Mouse (Mus musculus) liver, embryonic 14.5 days (tissue): ENCODE results near the gene C2cd2. TPM values are rescaled to one million over a fixed set of nuclear protein-coding genes. Genes with fewer than 3 reads are reported as not detected.

Experiments
- ATAC-seq: fragments of 200-750 bp; cut with Nextera tagmentation; 2 replicates; pipeline ENCODE4 v1.8.0; 2017; ENCODE audit warnings: moderate number of reproducible peaks, mild to moderate bottlenecking, moderate library complexity; ENCODE audit not compliant: insufficient read depth
- DNase-seq, 3 experiments: peaks; one replicate each; pipeline ENCODE4 v3.0.0-alpha.2; 2012 to 2013; ENCODE audit warnings: low read depth in 3 of 3, low spot score in 3 of 3
- H3K27ac ChIP-seq: fragments of 300-500 bp; sonication (generic); 2 replicates; pipeline ENCODE4 v1.5.1; 2014; ENCODE audit warnings: moderate library complexity, mild to moderate bottlenecking, control low read depth, inconsistent platforms
- H3K27me3 ChIP-seq: fragments of 300-500 bp; sonication (generic); 2 replicates; pipeline ENCODE4 v1.6.1; 2014; ENCODE audit warnings: mild to moderate bottlenecking, low read length, moderate library complexity; ENCODE audit not compliant: control insufficient read depth, insufficient read depth
- H3K36me3 ChIP-seq: fragments of 300-500 bp; sonication (generic); replicated peaks from 2 replicates; pipeline ENCODE4 v1.6.1; 2014; ENCODE audit warnings: low read depth; ENCODE audit not compliant: control insufficient read depth, insufficient read depth
- H3K4me1 ChIP-seq, 2 experiments: fragments of 200-500 bp in 1 of 2; fragments of 300-500 bp in 1 of 2; sonication (generic) in 1 of 2; replicated peaks; 2 replicates each; pipeline ENCODE4 v1.6.1; 2012 to 2014; ENCODE audit warnings: antibody characterized with exemption in 1 of 2, inconsistent platforms in 1 of 2, low read length in 1 of 2; ENCODE audit not compliant: control insufficient read depth in 2 of 2, insufficient read depth in 2 of 2
- H3K4me2 ChIP-seq: fragments of 300-500 bp; sonication (generic); 2 replicates; pipeline ENCODE4 v1.6.1; 2014; ENCODE audit warnings: low read depth, mild to moderate bottlenecking, control low read depth, moderate library complexity
- H3K4me3 ChIP-seq, 2 experiments: fragments of 200-500 bp in 1 of 2; fragments of 300-500 bp in 1 of 2; sonication (generic) in 1 of 2; 2 replicates each; pipeline ENCODE4 v1.5.1; 2012 to 2014; ENCODE audit warnings: low read depth in 2 of 2, low read length in 2 of 2, mild to moderate bottlenecking in 2 of 2, control low read depth in 1 of 2, inconsistent platforms in 1 of 2, moderate library complexity in 1 of 2; ENCODE audit not compliant: insufficient read depth in 1 of 2
- H3K9ac ChIP-seq: fragments of 300-500 bp; sonication (generic); replicated peaks from 2 replicates; pipeline ENCODE4 v1.6.1; 2014; ENCODE audit warnings: mild to moderate bottlenecking, control low read depth, moderate library complexity
- H3K9me3 ChIP-seq: fragments of 300-500 bp; sonication (generic); 2 replicates; pipeline ENCODE4 v1.6.1; 2016; ENCODE audit warnings: low read length, mixed read lengths; ENCODE audit not compliant: control insufficient read depth
- CTCF ChIP-seq: IDR thresholded peaks from 2 replicates; pipeline ENCODE4 v1.5.1; 2016; ENCODE audit warnings: antibody characterized with exemption, low read depth, control low read depth
- EP300 ChIP-seq: IDR thresholded peaks from 2 replicates; pipeline ENCODE4 v1.6.1; 2016; ENCODE audit warnings: antibody characterized with exemption, low read depth
- WGBS: fragments of 180-500 bp; shearing (Covaris S2); extraction: QIAGEN DNeasy Blood & Tissue Kit; methylation state at CpG from one replicate; pipeline ENCODE4 v1.1.7; 2014; ENCODE audit not compliant: insufficient replicate concordance; 5-methylcytosine and 5-hydroxymethylcytosine counted together
- polyA plus RNA-seq, 2 experiments: library from polyadenylated mRNA; depleted of rRNA in 1 of 2; stranded (reverse) in 1 of 2; unstranded in 1 of 2; fragments of >200 nt; fragmentation: Nextera tagmentation in 1 of 2; extraction: Ambion mirVana in 1 of 2; gene quantifications; 2 replicates each; pipeline versions ENCODE4 v1.2.1 to v1.2.3; 2012 to 2014

C2cd2 gene
- polyA plus RNA-seq, 2 experiments = 1.9 to 4.6 TPM

DNA sequence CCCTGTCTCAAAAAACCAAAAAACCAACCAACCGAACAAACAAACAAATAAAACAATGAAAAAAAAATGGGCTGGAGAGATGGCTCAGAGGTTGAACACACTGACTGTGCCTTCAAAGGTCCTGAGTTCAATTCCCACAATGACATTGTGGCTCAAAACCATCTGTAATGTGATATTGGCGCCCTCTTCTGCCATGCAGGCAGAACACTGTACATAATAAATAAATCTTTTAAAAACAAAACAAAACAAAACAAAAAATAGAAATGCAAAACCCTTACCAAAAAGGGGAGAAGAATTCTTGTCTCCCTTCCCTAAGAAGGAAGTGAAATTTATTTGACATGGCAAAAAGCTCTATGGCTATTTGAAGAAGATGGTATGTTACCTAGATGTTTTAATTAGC lies 29.1 kb upstream of the C2cd2 start:
- H3K4me1 ChIP-seq = peaks cover 5 to 10% of the 10 kb centered on the region in 2 experiments
- H3K9me3 ChIP-seq = no peaks in the 10 kb centered on the region
- no peak overlapping the region for H3K27ac ChIP-seq
- no peak overlapping the region for H3K9ac ChIP-seq
- H3K36me3 ChIP-seq = no peaks in the 10 kb centered on the region
- no peak overlapping the region for H3K4me3 ChIP-seq
- DNase-seq (no peak), ATAC-seq (no peak)
- no peak for TF ChIP-seq EP300
- TF ChIP-seq CTCF = peak; percentile 38
- 40% methylated on average over 2 of the region's 2 CpGs for WGBS
- no peak overlapping the region for H3K4me2 ChIP-seq
- no peaks in the 10 kb centered on the region for H3K27me3 ChIP-seq

GRCm38 (mm10) chr16:97984589-97984988 lies 22.2 kb upstream of the C2cd2 start:
- 73% methylated on average over 5 of the region's 5 CpGs for WGBS
- H3K9ac ChIP-seq = no peak overlapping the region
- H3K36me3 ChIP-seq = no peaks in the 10 kb centered on the region

DNA sequence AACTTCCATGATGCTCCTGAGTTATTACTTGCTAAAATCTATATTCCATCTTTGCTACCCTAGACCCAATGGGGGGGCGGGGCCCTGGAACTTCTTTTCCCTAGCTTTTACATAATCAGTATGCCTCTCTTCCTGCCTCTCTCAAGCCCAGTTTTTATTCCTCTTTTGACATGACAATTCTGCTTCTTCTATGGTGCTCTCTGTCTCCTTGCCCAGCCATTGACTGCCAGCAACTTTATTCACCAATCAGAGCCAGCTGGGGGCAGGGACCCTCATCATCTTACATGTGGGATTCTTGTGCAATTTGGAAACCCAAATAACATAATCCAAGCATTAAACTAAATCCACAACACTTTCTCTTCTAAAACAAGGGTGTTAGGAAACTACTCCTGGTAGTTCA lies 19.0 kb upstream of the C2cd2 start:
- Histone ChIP-seq H3K4me1 (peaks cover 0 to 8% of the 10 kb centered on the region in 2 experiments; a peak in 2 of 4 replicates), H3K4me2 (no peak overlapping the region), H3K27ac (no peak overlapping the region), H3K9me3 (no peaks in the 10 kb centered on the region), H3K27me3 (no peaks in the 10 kb centered on the region), H3K9ac (no peak overlapping the region), H3K4me3 (no peak overlapping the region), H3K36me3 (no peaks in the 10 kb centered on the region)
- DNase-seq (no peak), ATAC-seq (no peak)
- no peak for TF ChIP-seq EP300
- no peak for TF ChIP-seq CTCF
- 42% methylated on average over 1 of the region's 1 CpGs for WGBS

More at GRCm38 (mm10) chr16:97984589-97984988, 22.2 kb upstream of the C2cd2 start:
- Histone ChIP-seq H3K4me2 (no peak overlapping the region), H3K27me3 (no peaks in the 10 kb centered on the region), H3K4me1 (no peaks in the 10 kb centered on the region), H3K27ac (no peak overlapping the region), H3K4me3 (no peak overlapping the region), H3K9me3 (no peaks in the 10 kb centered on the region)
- no peak for DNase-seq
- no peak for ATAC-seq
- TF ChIP-seq CTCF (no peak), EP300 (no peak)

DNA sequence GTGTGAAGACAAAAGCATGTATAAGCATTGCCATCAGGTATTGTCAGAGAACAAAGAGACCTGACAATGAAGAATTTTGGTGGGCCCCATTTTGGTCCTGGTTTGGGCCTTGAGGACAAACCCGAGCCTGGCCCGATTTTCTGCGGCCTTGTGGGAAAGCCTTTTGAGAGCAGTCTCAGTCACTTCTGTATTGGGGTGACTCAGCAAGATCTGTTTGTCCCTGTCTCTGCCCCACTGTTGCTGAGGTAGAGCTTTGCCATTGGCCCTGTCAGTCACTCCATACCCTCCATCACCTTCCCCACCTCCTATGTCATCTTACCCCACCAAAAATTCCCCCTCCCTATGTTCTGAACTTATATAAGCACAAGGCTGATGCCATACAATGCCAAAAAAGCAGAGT lies 15.3 kb upstream of the C2cd2 start:
- peaks cover 0 to 8% of the 10 kb centered on the region in 2 experiments; a peak in 2 of 4 replicates for H3K4me1 ChIP-seq
- H3K4me3 ChIP-seq = no peak overlapping the region
- no peaks in the 10 kb centered on the region for H3K36me3 ChIP-seq
- H3K4me2 ChIP-seq = no peak overlapping the region
- DNase-seq (no peak), ATAC-seq (peak; percentile 64; the same call in 1 of the 2 replicates)
- no peaks in the 10 kb centered on the region for H3K27me3 ChIP-seq
- 63% methylated on average over 3 of the region's 3 CpGs for WGBS
- H3K9me3 ChIP-seq = no peaks in the 10 kb centered on the region
- no peak overlapping the region for H3K27ac ChIP-seq
- no peak overlapping the region for H3K9ac ChIP-seq
- TF ChIP-seq CTCF = no peak
- no peak for TF ChIP-seq EP300

DNA sequence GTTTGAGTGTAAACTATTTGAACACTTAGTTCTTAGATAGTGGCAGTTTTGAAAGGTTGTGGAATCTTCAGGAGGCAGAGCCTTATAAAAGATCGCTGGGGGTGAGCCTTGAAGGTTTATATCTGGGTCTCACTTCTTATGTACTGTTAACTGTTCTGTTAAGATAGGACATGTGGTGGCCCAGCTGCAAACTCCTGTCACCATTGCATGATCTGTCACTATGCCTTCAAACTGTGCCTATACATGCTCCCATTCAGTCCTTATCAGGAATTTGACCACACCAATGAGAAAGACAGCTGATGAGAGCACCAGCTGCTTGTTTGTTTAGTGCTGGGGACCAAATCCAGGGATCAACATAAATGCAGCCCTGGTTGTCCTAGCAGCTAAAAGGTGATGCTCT lies 14.9 kb upstream of the C2cd2 start:
- Histone ChIP-seq H3K27me3 (no peaks in the 10 kb centered on the region), H3K36me3 (no peaks in the 10 kb centered on the region), H3K4me2 (no peak overlapping the region), H3K4me3 (no peak overlapping the region), H3K9ac (no peak overlapping the region), H3K9me3 (no peaks in the 10 kb centered on the region), H3K4me1 (peaks cover 0 to 8% of the 10 kb centered on the region in 2 experiments; a peak in 2 of 4 replicates), H3K27ac (no peak overlapping the region)
- ATAC-seq = peak; percentile 89
- no peak for TF ChIP-seq CTCF
- TF ChIP-seq EP300 = peak; percentile 64
- no peak for DNase-seq
- WGBS = 19% methylated on average over 1 of the region's 1 CpGs
